Mouse (Mus musculus) embryonic stem cell, embryonic (primary cell): ENCODE results near the gene Mif4gd.

Experiments
- CTCF ChIA-PET, 4 experiments: fragments of 300-600 bp in 2 of 4; fragments of 350-600 bp in 2 of 4; sonication (Branson Sonifier 250); formaldehyde crosslinking; loops; one replicate each; lab custom pipeline; 2022; ENCODE audit warnings: inconsistent platforms in 2 of 4; lab: Charles Lee
- POLR2A ChIA-PET, 4 experiments: fragments of 300-600 bp in 2 of 4; fragments of 350-600 bp in 2 of 4; sonication (Branson Sonifier 250); formaldehyde crosslinking; loops; one replicate each; lab custom pipeline; 2022; ENCODE audit warnings: antibody characterized with exemption in 4 of 4, inconsistent platforms in 1 of 4; lab: Charles Lee

The Mif4gd gene

DNA sequence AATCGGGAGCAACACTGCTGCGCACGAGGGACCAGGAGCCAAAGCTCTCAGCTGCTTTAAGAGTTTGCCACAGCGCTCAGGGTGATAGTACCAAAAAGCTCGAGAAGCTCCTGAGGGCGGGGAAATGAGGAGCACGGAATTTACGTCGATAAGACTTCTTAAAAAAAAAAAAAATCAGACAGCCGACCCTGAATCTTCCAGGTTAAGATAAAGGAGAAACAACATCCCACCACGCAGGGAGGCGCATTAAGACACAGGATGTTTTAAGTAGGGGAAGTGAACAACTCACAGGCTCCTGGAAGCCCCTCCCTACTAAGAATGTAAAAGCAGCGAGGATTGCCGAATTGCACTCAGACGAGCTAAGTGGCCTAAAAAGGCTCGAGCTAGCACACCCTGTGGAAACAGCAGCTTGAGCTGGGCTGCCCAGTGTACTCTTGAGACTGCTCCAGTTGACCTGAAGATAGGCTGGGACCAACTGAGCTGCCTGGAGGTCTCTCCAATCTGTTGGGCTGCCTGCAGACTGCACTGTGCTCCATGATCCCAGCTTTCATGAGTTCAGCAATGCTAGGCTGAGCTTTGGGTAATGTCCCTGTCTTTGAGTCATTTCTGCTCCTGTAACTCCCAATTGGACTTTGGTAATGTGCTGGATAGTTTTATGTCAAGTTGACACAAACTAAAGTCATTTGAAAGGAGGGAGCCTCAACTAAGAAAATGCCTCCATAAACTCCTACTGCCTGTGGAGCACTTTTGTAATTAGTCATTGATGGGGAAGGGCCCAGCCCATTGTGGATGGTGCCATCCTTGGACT is 573 bp upstream of the Mif4gd start:
- ChIA-PET POLR2A (interaction anchor here (0.5 to 17.9 kb wide), 118 partner anchors 8 to 1480 kb away, joined by 3 to 335 read pairs (median 4); partner anchors contain the start of genes Grb2 (in 3 of the 4), Slc25a19 (in 3 of the 4), Cdr2l (in 2 of the 4) and Gga3 (in 2 of the 4)), CTCF (interaction anchor here (0.6 to 3.5 kb wide), 64 partner anchors 8 to 1391 kb away, joined by 3 to 38 read pairs (median 4); partner anchors contain the start of genes Slc25a19 (in 3 of the 4), Caskin2 (in 2 of the 4), Grb2 (in 2 of the 4) and Nt5c (in 2 of the 4))

GRCm38 (mm10) chr11:115612059-115612409 is 735 bp downstream of the Mif4gd start:
- ChIA-PET POLR2A (interaction anchor here in 3 of 4 experiments (0.6 to 17.9 kb wide), 35 partner anchors 10 to 734 kb away, joined by 3 to 335 read pairs (median 8); partner anchors contain the start of genes Grb2 (in 2 of the 3), Nup85 (in 2 of the 3), Slc25a19 (in 2 of the 3) and Sumo2 (in 2 of the 3)), CTCF (interaction anchor here in 3 of 4 experiments (0.5 to 3.2 kb wide), 11 partner anchors 11 to 247 kb away, joined by 3 to 38 read pairs (median 7); partner anchors contain the start of genes Myo15b (in 1 of the 3) and Slc25a19 (in 1 of the 3))

- ChIA-PET POLR2A (interaction anchor here in 3 of 4 experiments (0.7 to 17.9 kb wide), 17 partner anchors 16 to 248 kb away, joined by 3 to 335 read pairs (median 9); partner anchors contain the start of genes Nup85 (in 2 of the 3), Grb2 (in 1 of the 3), Slc25a19 (in 1 of the 3) and Sumo2 (in 1 of the 3)), CTCF (interaction anchor here in 3 of 4 experiments (0.6 to 1.4 kb wide), 4 partner anchors 12 to 203 kb away, joined by 3 to 4 read pairs (median 3); partner anchors contain the start of gene Caskin2 (in 1 of the 3))
Measured at GRCm38 (mm10) chr11:115611173-115611572, 1.6 kb downstream of the Mif4gd start.

DNA sequence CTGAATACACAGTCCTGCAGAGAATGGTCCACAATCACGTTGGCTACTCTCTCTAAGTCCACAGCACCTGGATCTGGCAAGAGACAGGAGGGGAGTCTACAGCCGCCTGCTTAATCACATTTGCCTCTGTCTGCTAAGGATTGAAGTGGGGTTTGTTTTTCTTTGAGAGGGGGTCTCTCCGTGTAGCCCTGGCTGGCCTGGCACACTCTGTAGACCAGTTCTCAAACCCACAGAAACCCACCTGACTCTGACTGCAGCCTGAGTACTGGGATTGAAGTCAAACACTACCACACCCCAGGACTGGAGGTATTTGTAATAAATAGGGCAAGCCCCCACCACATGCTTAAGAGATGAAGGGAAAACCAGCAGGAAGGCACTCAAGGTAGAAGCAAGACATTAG is 3.2 kb downstream of the Mif4gd start:
- POLR2A ChIA-PET, result interaction anchor here in 3 of 4 experiments (0.5 to 17.9 kb wide), 13 partner anchors 11 to 414 kb away, joined by 3 to 335 read pairs (median 5); partner anchors contain the start of genes Slc25a19 (in 2 of the 3), Fdxr (in 1 of the 3), Jpt1 (in 1 of the 3) and Nup85 (in 1 of the 3)

DNA sequence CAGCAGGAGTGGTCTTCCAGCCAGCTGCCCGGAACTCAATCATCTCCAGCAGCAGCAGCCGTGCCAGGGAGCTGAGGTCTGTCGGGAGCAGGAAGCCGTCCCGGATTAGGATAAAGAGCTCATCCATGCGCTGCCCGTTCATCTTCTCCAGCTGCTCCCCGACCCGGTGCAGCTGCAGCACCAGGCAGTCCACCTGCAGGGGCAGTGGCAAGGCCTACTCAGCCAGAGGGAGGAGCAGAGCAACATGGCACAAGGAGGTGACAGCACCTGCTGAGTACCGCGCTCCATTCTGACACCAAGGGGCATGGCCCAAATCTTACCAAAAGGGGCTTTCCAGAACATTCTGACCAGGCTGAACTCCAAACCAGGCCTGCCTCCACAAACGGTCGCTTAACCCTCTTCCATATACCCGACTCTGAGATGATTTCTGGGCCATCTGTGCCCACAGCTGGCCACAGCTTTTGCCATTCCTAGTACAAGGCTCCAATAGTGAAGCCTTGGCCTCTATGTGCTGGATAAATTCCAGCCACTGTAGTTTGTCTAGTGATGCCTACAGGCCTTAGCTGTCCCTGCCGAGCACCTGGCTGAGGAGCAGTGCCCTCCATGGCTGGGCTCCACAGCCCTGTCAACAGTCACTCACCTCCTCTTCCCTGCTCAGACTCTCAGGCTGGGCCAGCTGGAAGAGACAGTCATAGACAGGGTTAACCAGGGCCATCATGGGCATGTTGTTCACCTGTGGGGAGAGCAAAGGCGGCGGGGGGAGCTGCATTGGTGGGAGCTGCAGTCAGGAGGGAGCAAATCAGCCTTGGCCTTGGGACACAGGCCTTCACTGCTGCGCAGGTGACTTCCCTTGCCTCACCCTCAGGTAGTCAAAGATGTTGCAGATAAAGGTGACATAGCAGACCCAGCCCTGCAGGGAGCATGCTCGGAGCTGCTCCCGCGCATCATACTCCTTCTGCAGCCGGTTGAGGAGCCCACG is 4.1 kb downstream of the Mif4gd start:
- POLR2A ChIA-PET, result interaction anchor here in 3 of 4 experiments (0.5 to 17.9 kb wide), 20 partner anchors 9 to 413 kb away, joined by 3 to 335 read pairs (median 5); partner anchors contain the start of genes Slc25a19 (in 3 of the 3), Jpt1 (in 2 of the 3), Fdxr (in 1 of the 3) and Nup85 (in 1 of the 3)
- CTCF ChIA-PET, result interaction anchor here in 2 of 4 experiments (0.5 to 1.5 kb wide), 4 partner anchors 15 to 106 kb away, joined by 3 to 4 read pairs (median 4); no protein-coding TSS in a partner anchor

More for the DNA sequence above, 3.2 kb downstream of the Mif4gd start:
- CTCF ChIA-PET, result interaction anchor here in 1 of 4 experiments (0.5 to 1.3 kb wide), 2 partner anchors 29 to 105 kb away, joined by 3 to 4 read pairs; no protein-coding TSS in a partner anchor

DNA sequence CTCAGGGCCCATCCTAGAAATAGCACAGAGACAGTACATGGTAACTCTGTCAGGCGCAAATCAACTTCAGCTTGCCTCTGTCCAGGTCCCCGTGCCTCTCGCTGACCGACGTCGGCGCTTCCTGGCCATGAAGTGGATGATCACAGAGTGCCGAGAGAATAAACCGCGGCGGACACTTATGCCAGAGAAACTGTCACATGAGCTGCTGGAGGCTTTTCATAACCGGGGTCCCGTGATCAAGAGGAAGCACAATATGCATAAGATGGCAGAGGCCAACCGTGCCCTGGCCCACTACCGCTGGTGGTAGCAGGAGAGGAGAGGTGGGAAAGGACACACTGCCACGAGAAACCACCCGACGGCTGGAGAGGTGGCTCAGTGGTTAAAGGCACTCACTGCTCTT is 6.0 kb downstream of the Mif4gd start:
- ChIA-PET POLR2A (interaction anchor here in 3 of 4 experiments (0.5 to 17.9 kb wide), 15 partner anchors 8 to 1321 kb away, joined by 3 to 335 read pairs (median 4); partner anchors contain the start of genes Jpt1 (in 2 of the 3), Slc25a19 (in 2 of the 3), Mif4gd (in 1 of the 3) and Nup85 (in 1 of the 3)), CTCF (interaction anchor here in 1 of 4 experiments (0.6 kb wide), 2 partner anchors 66 to 136 kb away, joined by 3 read pairs; no protein-coding TSS in a partner anchor)

- ChIA-PET POLR2A (interaction anchor here (0.6 to 17.9 kb wide), 31 partner anchors 8 to 658 kb away, joined by 3 to 335 read pairs (median 4); partner anchors contain the start of genes Jpt1 (in 2 of the 4), Mif4gd (in 2 of the 4), Nup85 (in 2 of the 4) and Grb2 (in 1 of the 4)), CTCF (interaction anchor here in 3 of 4 experiments (1.0 to 1.6 kb wide), 3 partner anchors 9 to 24 kb away, joined by 3 read pairs; partner anchors contain the start of genes Mif4gd (in 2 of the 3) and Slc25a19 (in 1 of the 3))
Measured at GRCm38 (mm10) chr11:115604304-115604696, 8.5 kb downstream of the Mif4gd start.

GRCm38 (mm10) chr11:115603476-115604303 is 9.1 kb downstream of the Mif4gd start, which contains the start of the genes Mrps7 and Gga3:
Mrps7 (plus strand) TSS chr11:115603925.
Gga3 (minus strand) TSS chr11:115604051.
- ChIA-PET POLR2A (interaction anchor here (0.7 to 23.6 kb wide), 20 partner anchors 8 to 67 kb away, joined by 3 to 335 read pairs (median 6); partner anchors contain the start of genes Mif4gd (in 2 of the 4) and Nup85 (in 1 of the 4)), CTCF (interaction anchor here in 2 of 4 experiments (0.6 to 1.6 kb wide), 4 partner anchors 9 to 420 kb away, joined by 3 to 4 read pairs (median 3); partner anchors contain the start of genes Mif4gd (in 1 of the 2) and Slc25a19 (in 1 of the 2))

- CTCF ChIA-PET, result interaction anchor here in 1 of 4 experiments (0.6 to 1.3 kb wide), 2 partner anchors 257 to 420 kb away, joined by 3 to 4 read pairs; no protein-coding TSS in a partner anchor
- POLR2A ChIA-PET, result interaction anchor here in 3 of 4 experiments (0.9 to 23.6 kb wide), 14 partner anchors 9 to 421 kb away, joined by 3 to 335 read pairs (median 4); partner anchors contain the start of gene Mif4gd (in 3 of the 3)
Measured at GRCm38 (mm10) chr11:115603128-115603475, 9.7 kb downstream of the Mif4gd start.

DNA sequence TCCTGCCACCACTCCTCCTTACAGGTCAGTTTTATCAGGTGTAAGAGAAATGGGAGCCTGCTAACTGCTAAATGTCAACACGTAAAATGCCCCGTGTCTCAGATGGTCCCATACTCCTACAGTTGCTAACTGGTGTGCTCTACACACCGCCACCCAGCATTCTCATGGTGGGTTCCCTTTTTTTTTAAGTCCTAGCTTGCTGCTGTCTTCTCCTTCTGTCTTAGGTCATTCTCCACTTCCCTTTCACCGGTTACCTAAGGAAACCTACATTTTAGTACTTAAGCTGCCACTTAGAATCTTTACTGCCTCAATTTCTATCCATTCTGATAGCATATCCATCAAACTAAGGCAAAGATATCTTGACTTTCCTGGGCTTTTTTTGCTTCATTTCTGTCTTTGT is 11.6 kb downstream of the Mif4gd start:
- CTCF ChIA-PET, result interaction anchor here in 2 of 4 experiments (0.5 to 1.4 kb wide), 2 partner anchors 30 to 255 kb away, joined by 3 read pairs; no protein-coding TSS in a partner anchor
- POLR2A ChIA-PET, result interaction anchor here in 2 of 4 experiments (0.5 to 23.6 kb wide), 12 partner anchors 9 to 976 kb away, joined by 3 to 335 read pairs (median 3); partner anchors contain the start of genes Mif4gd (in 2 of the 2) and Slc25a19 (in 1 of the 2)

- POLR2A ChIA-PET, result interaction anchor here in 2 of 4 experiments (0.9 to 23.6 kb wide), 8 partner anchors 9 to 27 kb away, joined by 3 to 335 read pairs (median 7); partner anchors contain the start of genes Mif4gd (in 2 of the 2) and Slc25a19 (in 1 of the 2)
Measured at GRCm38 (mm10) chr11:115600743-115601142, 12.0 kb downstream of the Mif4gd start.

GRCm38 (mm10) chr11:115599722-115600121 is 13.0 kb downstream of the Mif4gd start:
- POLR2A ChIA-PET, result interaction anchor here in 3 of 4 experiments (0.6 to 23.6 kb wide), 15 partner anchors 8 to 425 kb away, joined by 3 to 335 read pairs (median 4); partner anchors contain the start of genes Jpt1 (in 1 of the 3), Mif4gd (in 1 of the 3), Nup85 (in 1 of the 3) and Slc25a19 (in 1 of the 3)
- CTCF ChIA-PET, result interaction anchor here in 3 of 4 experiments (0.6 to 1.9 kb wide), 5 partner anchors 12 to 53 kb away, joined by 3 to 7 read pairs (median 5); partner anchors contain the start of gene Mif4gd (in 1 of the 3)

More at GRCm38 (mm10) chr11:115600743-115601142, 12.0 kb downstream of the Mif4gd start:
- CTCF ChIA-PET, result interaction anchor here in 1 of 4 experiments (1.4 kb wide), 1 partner anchor 31 kb away, joined by 3 read pairs; no protein-coding TSS in a partner anchor

DNA sequence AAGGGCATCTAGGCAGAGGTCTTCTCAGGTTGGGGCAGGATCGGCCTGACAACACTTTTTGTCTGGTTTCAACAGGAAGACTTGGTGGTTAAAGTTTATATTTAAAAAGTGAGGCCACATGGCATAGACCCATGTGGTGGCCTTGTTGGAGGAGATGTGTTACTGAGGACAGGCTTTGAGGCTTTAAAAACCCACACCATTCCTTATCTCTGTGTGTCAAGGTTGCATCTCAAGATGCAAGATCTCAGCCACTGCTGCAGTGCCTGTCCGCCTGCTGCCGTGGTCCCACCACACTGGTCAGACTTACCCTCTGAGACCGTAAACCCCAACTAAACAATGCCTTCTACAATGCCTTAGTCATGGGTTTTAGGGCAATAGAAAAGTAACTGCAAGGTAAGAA is 14.5 kb downstream of the Mif4gd start:
- ChIA-PET POLR2A (interaction anchor here in 2 of 4 experiments (1.5 to 23.6 kb wide), 4 partner anchors 8 to 27 kb away, joined by 3 to 335 read pairs (median 10); partner anchors contain the start of gene Mif4gd (in 1 of the 2)), CTCF (interaction anchor here in 1 of 4 experiments (1.0 to 1.9 kb wide), 3 partner anchors 11 to 33 kb away, joined by 3 to 6 read pairs (median 5); partner anchors contain the start of gene Mif4gd)

DNA sequence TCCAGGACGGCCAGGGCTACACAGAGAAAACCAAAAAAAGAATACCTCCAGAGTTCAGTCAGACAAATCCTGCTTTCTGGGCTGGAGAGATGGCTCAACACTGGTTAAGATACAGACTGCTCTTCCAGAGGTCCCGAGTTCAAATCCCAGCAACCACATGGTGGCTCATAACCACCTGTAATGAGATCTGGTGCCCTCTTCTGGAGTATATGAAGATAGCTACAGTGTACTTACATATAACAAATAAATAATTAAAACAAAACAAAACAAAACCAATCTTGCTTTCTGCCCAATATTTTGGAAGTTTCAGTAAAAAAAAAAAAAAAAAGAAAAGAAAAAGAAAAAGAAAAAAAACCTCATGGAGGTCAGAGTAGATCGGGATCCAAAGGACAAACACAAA is 17.6 kb downstream of the Mif4gd start:
- ChIA-PET POLR2A (interaction anchor here (0.6 to 23.6 kb wide), 27 partner anchors 8 to 937 kb away, joined by 3 to 335 read pairs (median 4); partner anchors contain the start of genes Mif4gd (in 2 of the 4), Jpt1 (in 1 of the 4) and Nup85 (in 1 of the 4)), CTCF (interaction anchor here (0.6 to 1.8 kb wide), 22 partner anchors 9 to 1614 kb away, joined by 3 to 13 read pairs (median 4); partner anchors contain the start of genes Nup85 (in 2 of the 4), Mif4gd (in 1 of the 4) and Nt5c (in 1 of the 4))
